Mouse (Mus musculus): ENCODE measurements at regions not wholly inside any gene's neighbourhood (a gene's known extent, or its start where the extent isn't known, plus 50 kb on each side); places are given as distances from the start of the nearest gene placed in this dataset.
A peak's percentile ranks its signal among the peaks of the same experiment; 100 is the strongest.

GRCm38 (mm10) chr1:165086131-165086530 lies 74.4 kb downstream of the Tbx19 start:
- no peak overlapping the region for H3K4me3 ChIP-seq
- WGBS, result 72% methylated on average over 3 of the region's 3 CpGs
- DNase-seq (ENCODE audit: low spot score), result no peak
- H3K9me3 ChIP-seq, result no peaks in the 10 kb centered on the region
- H3K27ac ChIP-seq, result peak overlapping the region; percentile 29; the same call in 1 of the 2 replicates
- peaks cover 7% of the 10 kb centered on the region; the same call in 1 of the 2 replicates for H3K36me3 ChIP-seq
- H3K27me3 ChIP-seq (ENCODE audit: insufficient read depth, poor library complexity, severe bottlenecking), result no peaks in the 10 kb centered on the region
- H3K4me1 ChIP-seq, result peaks cover 28% of the 10 kb centered on the region; the same call in 1 of the 2 replicates

DNA sequence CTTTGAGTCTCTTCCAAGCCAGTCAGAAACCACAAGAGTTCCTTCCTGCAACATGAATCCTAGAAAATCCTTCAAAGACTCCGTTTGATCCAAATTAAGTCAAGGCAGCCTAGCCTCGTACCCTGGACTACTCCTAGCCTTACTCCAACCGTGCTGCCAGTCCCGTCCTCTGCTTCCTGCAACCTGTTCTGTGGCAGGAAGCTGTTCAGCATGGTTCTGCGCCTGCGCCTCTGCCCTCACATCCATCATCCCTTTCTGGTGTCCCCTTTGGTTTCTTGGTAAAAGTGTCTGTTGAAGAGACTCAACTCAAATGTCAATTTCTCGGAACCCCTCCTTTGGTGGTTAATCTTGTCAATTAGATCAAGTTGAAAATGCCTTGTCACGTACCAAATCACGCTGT lies 75.8 kb downstream of the Tbx19 start:
- no peak for DNase-seq (ENCODE audit: low spot score)
- Histone ChIP-seq H3K27ac (no peak overlapping the region), H3K36me3 (peaks cover 8% of the 10 kb centered on the region; the same call in 1 of the 2 replicates), H3K4me3 (no peak overlapping the region), H3K4me1 (peaks cover 16% of the 10 kb centered on the region; the same call in 1 of the 2 replicates), H3K27me3 (ENCODE audit: insufficient read depth, poor library complexity, severe bottlenecking) (no peaks in the 10 kb centered on the region), H3K9me3 (no peaks in the 10 kb centered on the region)
- 87% methylated on average over 9 of the region's 9 CpGs for WGBS

DNA sequence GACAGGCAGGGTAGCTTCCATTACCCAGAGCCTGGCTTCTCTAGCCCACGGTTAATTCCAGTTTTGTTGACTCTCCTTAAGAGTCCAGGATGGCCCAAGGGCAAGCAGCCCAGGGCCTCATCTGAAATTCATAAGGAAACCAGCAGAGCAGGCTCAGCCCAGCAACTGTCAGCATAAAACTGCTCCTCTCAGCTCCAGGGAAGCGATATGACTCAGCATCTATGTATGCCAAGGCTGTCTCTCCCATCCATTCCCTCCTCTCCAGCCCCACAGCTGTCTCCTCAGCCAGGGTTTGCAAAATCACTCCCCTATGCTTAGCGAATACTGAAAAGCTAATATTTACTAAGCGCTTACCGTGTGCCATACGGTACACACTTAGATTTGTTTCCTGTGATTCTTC lies 76.4 kb downstream of the Tbx19 start:
- H3K27me3 ChIP-seq (ENCODE audit: insufficient read depth, poor library complexity, severe bottlenecking), result no peaks in the 10 kb centered on the region
- H3K4me1 ChIP-seq, result peaks cover 11% of the 10 kb centered on the region; the same call in 1 of the 2 replicates
- peaks cover 8% of the 10 kb centered on the region; the same call in 1 of the 2 replicates for H3K36me3 ChIP-seq
- H3K9me3 ChIP-seq, result no peaks in the 10 kb centered on the region
- peak overlapping the region; percentile 11; the same call in 1 of the 2 replicates for H3K27ac ChIP-seq
- no peak overlapping the region for H3K4me3 ChIP-seq
- DNase-seq (ENCODE audit: low spot score), result no peak
- 80% methylated on average over 6 of the region's 6 CpGs for WGBS

GRCm38 (mm10) chr1:165080351-165080750 lies 80.2 kb downstream of the Tbx19 start:
- 88% methylated on average over 9 of the region's 9 CpGs for WGBS

GRCm38 (mm10) chr1:165077313-165077712 lies 83.3 kb downstream of the Tbx19 start:
- H3K36me3 ChIP-seq, result peaks cover 9% of the 10 kb centered on the region; the same call in 1 of the 2 replicates
- WGBS, result 62% methylated on average over 4 of the region's 4 CpGs
- DNase-seq (ENCODE audit: low spot score), result no peak
- peaks cover 17% of the 10 kb centered on the region for H3K4me1 ChIP-seq
- no peak overlapping the region for H3K4me3 ChIP-seq
- H3K27me3 ChIP-seq (ENCODE audit: insufficient read depth, poor library complexity, severe bottlenecking), result no peaks in the 10 kb centered on the region
- H3K27ac ChIP-seq, result no peak overlapping the region; the same call in 1 of the 2 replicates
- 0 out of 2 replicates have a peak, but pooled peaks cover 2% of the 10 kb centered on the region for H3K9me3 ChIP-seq

More at GRCm38 (mm10) chr1:165080351-165080750, 80.2 kb downstream of the Tbx19 start:
- Histone ChIP-seq H3K4me1 (peaks cover 17% of the 10 kb centered on the region), H3K9me3 (0 out of 2 replicates have a peak, but pooled peaks cover 2% of the 10 kb centered on the region), H3K27me3 (ENCODE audit: insufficient read depth, poor library complexity, severe bottlenecking) (no peaks in the 10 kb centered on the region), H3K27ac (no peak overlapping the region), H3K36me3 (peaks cover 9% of the 10 kb centered on the region; the same call in 1 of the 2 replicates), H3K4me3 (no peak overlapping the region)
- DNase-seq (ENCODE audit: low spot score), result no peak

GRCm38 (mm10) chr1:165075301-165076082 lies 85.1 kb downstream of the Tbx19 start:
- H3K27ac ChIP-seq, result 0 out of 2 replicates have a peak overlapping the region, but pooled peaks have one; percentile 47
- peaks cover 4% of the 10 kb centered on the region; the same call in 1 of the 2 replicates for H3K36me3 ChIP-seq
- no peak for DNase-seq (ENCODE audit: low spot score)
- H3K9me3 ChIP-seq, result 0 out of 2 replicates have a peak, but pooled peaks cover 2% of the 10 kb centered on the region
- peaks cover 17% of the 10 kb centered on the region for H3K4me1 ChIP-seq
- no peak overlapping the region for H3K4me3 ChIP-seq
- no peaks in the 10 kb centered on the region for H3K27me3 ChIP-seq (ENCODE audit: insufficient read depth, poor library complexity, severe bottlenecking)
- 59% methylated on average over 5 of the region's 5 CpGs for WGBS

GRCm38 (mm10) chr1:165071831-165072491 lies 88.6 kb downstream of the Tbx19 start:
- H3K36me3 ChIP-seq, result no peaks in the 10 kb centered on the region
- peaks cover 11% of the 10 kb centered on the region for H3K4me1 ChIP-seq
- DNase-seq (ENCODE audit: low spot score), result no peak
- H3K27ac ChIP-seq, result no peak overlapping the region
- 88% methylated on average over 4 of the region's 4 CpGs for WGBS
- no peaks in the 10 kb centered on the region for H3K27me3 ChIP-seq (ENCODE audit: insufficient read depth, poor library complexity, severe bottlenecking)
- H3K4me3 ChIP-seq, result no peak overlapping the region
- no peaks in the 10 kb centered on the region for H3K9me3 ChIP-seq

- H3K4me1 ChIP-seq, result peaks cover 3% of the 10 kb centered on the region; the same call in 1 of the 2 replicates
- H3K36me3 ChIP-seq, result no peaks in the 10 kb centered on the region
- no peak overlapping the region for H3K4me3 ChIP-seq
- H3K27ac ChIP-seq, result no peak overlapping the region
- H3K27me3 ChIP-seq (ENCODE audit: insufficient read depth, poor library complexity, severe bottlenecking), result no peaks in the 10 kb centered on the region
- 87% methylated on average over 5 of the region's 5 CpGs for WGBS
- DNase-seq (ENCODE audit: low spot score), result no peak
- no peaks in the 10 kb centered on the region for H3K9me3 ChIP-seq
Measured at GRCm38 (mm10) chr1:165064981-165065380, 95.6 kb downstream of the Tbx19 start.

DNA sequence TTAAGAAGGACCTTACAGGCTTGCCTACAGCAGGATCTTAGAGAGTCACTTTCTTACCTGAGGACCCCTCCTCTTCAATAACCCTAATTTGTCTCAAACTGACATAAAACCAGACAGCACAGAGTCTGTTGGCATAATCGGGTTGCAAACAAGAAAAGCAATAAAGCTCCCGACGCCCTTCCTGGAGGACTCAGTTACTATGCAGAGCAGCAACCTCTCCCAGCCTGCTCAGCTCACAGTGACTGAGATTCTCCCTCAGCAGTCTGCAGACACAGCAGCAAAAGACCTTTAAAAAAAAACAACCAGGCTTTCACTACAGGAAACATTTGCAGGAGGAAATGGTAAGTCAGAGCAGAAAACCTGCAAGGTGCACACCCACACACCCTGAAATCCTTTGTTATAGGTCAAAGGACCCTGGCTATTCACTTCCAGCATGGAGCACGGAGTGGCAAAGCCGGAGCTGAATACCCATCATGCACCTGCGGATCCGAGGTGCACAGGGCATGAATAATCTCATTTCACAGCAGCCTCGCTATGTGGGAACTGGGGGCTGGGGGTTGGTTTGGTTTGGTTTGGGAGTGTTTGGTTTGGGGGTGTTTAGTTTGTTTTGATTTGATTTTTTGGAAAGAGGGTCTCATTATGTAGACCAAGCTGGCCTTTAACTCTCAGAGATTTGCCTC lies 97.6 kb downstream of the Tbx19 start:
- Histone ChIP-seq H3K4me3 (no peak overlapping the region), H3K4me1 (peaks cover 3% of the 10 kb centered on the region; the same call in 1 of the 2 replicates), H3K27ac (no peak overlapping the region), H3K27me3 (ENCODE audit: insufficient read depth, poor library complexity, severe bottlenecking) (no peaks in the 10 kb centered on the region), H3K9me3 (no peaks in the 10 kb centered on the region), H3K36me3 (no peaks in the 10 kb centered on the region)
- WGBS, result 82% methylated on average over 8 of the region's 8 CpGs
- no peak for DNase-seq (ENCODE audit: low spot score)

DNA sequence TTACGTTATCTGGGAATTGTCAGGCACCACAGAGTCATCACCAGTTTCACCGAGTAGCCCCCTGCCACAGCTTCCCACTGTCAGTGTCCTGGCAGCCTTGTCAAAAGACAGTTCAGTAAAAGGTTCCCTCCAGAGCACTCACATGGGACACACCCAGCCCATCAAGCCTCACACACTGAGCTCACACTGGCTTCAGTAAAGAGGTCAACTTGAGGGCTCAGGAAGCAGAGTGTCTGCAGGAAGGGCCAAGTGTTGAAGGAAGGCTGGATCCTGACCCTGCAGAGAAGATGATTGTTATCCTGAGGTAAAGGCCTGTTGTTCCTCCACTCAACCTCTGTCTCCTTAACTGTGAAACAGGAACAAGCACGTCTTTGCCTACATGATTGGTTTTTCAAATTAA lies 99.2 kb downstream of the Tbx19 start:
- WGBS, result 59% methylated on average over 3 of the region's 3 CpGs

DNA sequence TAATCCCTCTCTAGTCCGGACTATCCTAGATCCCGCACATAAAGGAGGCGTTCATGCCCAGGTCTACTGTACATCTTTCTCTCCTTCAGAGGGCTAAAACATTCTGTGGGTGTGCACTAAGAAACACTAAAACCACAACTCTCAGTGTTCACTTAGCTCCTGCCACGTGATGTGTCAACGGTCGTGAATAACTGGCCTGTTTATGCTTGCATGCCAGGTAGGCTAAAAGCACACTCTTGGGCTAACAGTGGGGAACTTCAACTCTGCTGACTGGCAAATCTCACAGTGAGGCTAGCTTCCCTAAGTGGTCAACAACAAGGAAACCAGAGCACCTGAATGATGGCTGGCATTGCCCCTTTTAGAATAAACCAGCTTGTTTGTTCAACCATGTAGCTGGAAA lies 106.3 kb downstream of the Tbx19 start:
- Histone ChIP-seq H3K4me1 (no peaks in the 10 kb centered on the region), H3K4me3 (no peak overlapping the region), H3K27ac (no peak overlapping the region), H3K27me3 (ENCODE audit: insufficient read depth, poor library complexity, severe bottlenecking) (no peaks in the 10 kb centered on the region), H3K36me3 (no peaks in the 10 kb centered on the region), H3K9me3 (no peaks in the 10 kb centered on the region)
- no peak for DNase-seq (ENCODE audit: low spot score)
- 83% methylated on average over 6 of the region's 6 CpGs for WGBS

More for the DNA sequence above, 99.2 kb downstream of the Tbx19 start:
- no peaks in the 10 kb centered on the region for H3K27me3 ChIP-seq (ENCODE audit: insufficient read depth, poor library complexity, severe bottlenecking)
- H3K4me1 ChIP-seq, result peaks cover 3% of the 10 kb centered on the region; the same call in 1 of the 2 replicates
- no peak overlapping the region for H3K4me3 ChIP-seq
- no peak for DNase-seq (ENCODE audit: low spot score)
- no peaks in the 10 kb centered on the region for H3K36me3 ChIP-seq
- H3K27ac ChIP-seq, result no peak overlapping the region
- H3K9me3 ChIP-seq, result no peaks in the 10 kb centered on the region

GRCm38 (mm10) chr1:165051294-165051693 lies 109.3 kb downstream of the Tbx19 start:
- DNase-seq (ENCODE audit: low spot score), result no peak
- 59% methylated on average over 2 of the region's 2 CpGs for WGBS

More at GRCm38 (mm10) chr1:165051294-165051693, 109.3 kb downstream of the Tbx19 start:
- H3K4me3 ChIP-seq, result no peak overlapping the region
- H3K27ac ChIP-seq, result no peak overlapping the region
- H3K36me3 ChIP-seq, result no peaks in the 10 kb centered on the region
- H3K4me1 ChIP-seq, result peaks cover 20% of the 10 kb centered on the region
- no peaks in the 10 kb centered on the region for H3K27me3 ChIP-seq (ENCODE audit: insufficient read depth, poor library complexity, severe bottlenecking)
- no peaks in the 10 kb centered on the region for H3K9me3 ChIP-seq
